Mouse (Mus musculus): Measurements from ENCODE around the gene Kmt2b. TPM values are rescaled to one million over a fixed set of nuclear protein-coding genes. Genes with fewer than 3 reads are reported as not detected.

Gene Kmt2b
- total and polyA plus RNA-seq, 2 experiments from 2014 or later: 5.2 to 31.2 TPM

- H3K27me3 ChIP-seq (ENCODE audit: insufficient read depth, low read length): no peaks in the 10 kb centered on the region
- H3K4me2 ChIP-seq (ENCODE audit: low read depth): peak overlapping the region; percentile 38; the same call in 1 of the 2 replicates
- H3K4me3 ChIP-seq (ENCODE audit: low read depth, low read length): no peak overlapping the region
- no peaks in the 10 kb centered on the region for H3K36me3 ChIP-seq (ENCODE audit: insufficient read depth)
- peaks cover 8% of the 10 kb centered on the region; the same call in 1 of the 2 replicates for H3K4me1 ChIP-seq (ENCODE audit: insufficient read depth)
- H3K9ac ChIP-seq: no peak overlapping the region
- WGBS: 65% methylated on average over 7 of the region's 7 CpGs
- ATAC-seq: no peak; the same call in 1 of the 2 replicates
- no peaks in the 10 kb centered on the region for H3K9me3 ChIP-seq (ENCODE audit: low read length)
- no peak overlapping the region for H3K27ac ChIP-seq (ENCODE audit: low read depth, low read length)
- TF ChIP-seq CTCF (IDR thresholded peaks at IDR 0.05; ENCODE audit: low read depth): no peak
- DNase-seq: no peak
These were observed 12.1 kb upstream of the Kmt2b start for GRCm38 (mm10) chr7:30600651-30601050.

- H3K36me3 ChIP-seq (ENCODE audit: insufficient read depth): no peaks in the 10 kb centered on the region
- peak overlapping the region; percentile 38 for H3K4me2 ChIP-seq (ENCODE audit: low read depth)
- no peak overlapping the region for H3K27ac ChIP-seq (ENCODE audit: low read depth, low read length)
- TF ChIP-seq CTCF (IDR thresholded peaks at IDR 0.05; ENCODE audit: low read depth): no peak
- H3K27me3 ChIP-seq (ENCODE audit: insufficient read depth, low read length): no peaks in the 10 kb centered on the region
- 0 out of 2 replicates have a peak overlapping the region, but pooled peaks have one; percentile 11 for H3K4me3 ChIP-seq (ENCODE audit: low read depth, low read length)
- DNase-seq (peak; percentile 95), ATAC-seq (peak; percentile 99)
- 3% methylated on average over 16 of the region's 16 CpGs for WGBS
- no peaks in the 10 kb centered on the region for H3K9me3 ChIP-seq (ENCODE audit: low read length)
- no peak overlapping the region for H3K9ac ChIP-seq
- H3K4me1 ChIP-seq (ENCODE audit: insufficient read depth): peaks cover 8% of the 10 kb centered on the region; the same call in 1 of the 2 replicates
These were observed 11.4 kb upstream of the Kmt2b start for GRCm38 (mm10) chr7:30599933-30600353.

- H3K4me3 ChIP-seq (ENCODE audit: low read depth, low read length): 0 out of 2 replicates have a peak within 1 kb of the TSS, but pooled peaks have one; percentile 11
- no peak for ATAC-seq
- peaks cover 8% of the 10 kb centered on the region; the same call in 1 of the 2 replicates for H3K4me1 ChIP-seq (ENCODE audit: insufficient read depth)
- H3K9ac ChIP-seq: no peak within 1 kb of the TSS
- H3K4me2 ChIP-seq (ENCODE audit: low read depth): peak within 1 kb of the TSS; percentile 38
- no peak within 1 kb of the TSS for H3K27ac ChIP-seq (ENCODE audit: low read depth, low read length)
- no peaks in the 10 kb centered on the region for H3K9me3 ChIP-seq (ENCODE audit: low read length)
- no peaks in the 10 kb centered on the region for H3K36me3 ChIP-seq (ENCODE audit: insufficient read depth)
- WGBS: 95% methylated on average over 12 of the region's 12 CpGs
- TF ChIP-seq CTCF (IDR thresholded peaks at IDR 0.05; ENCODE audit: low read depth): no peak
- H3K27me3 ChIP-seq (ENCODE audit: insufficient read depth, low read length): no peaks in the 10 kb centered on the region
- no peak for DNase-seq
These were observed 10.3 kb upstream of the Kmt2b start, which contains the start of gene Zbtb32 for GRCm38 (mm10) chr7:30598786-30599185. Zbtb32 (minus strand) TSS chr7:30598909.

GRCm38 (mm10) chr7:30596811-30597210 lies 8.3 kb upstream of the Kmt2b start:
- 41% methylated on average over 5 of the region's 5 CpGs for WGBS
- H3K9ac ChIP-seq: no peak overlapping the region
- TF ChIP-seq CTCF (IDR thresholded peaks at IDR 0.05; ENCODE audit: low read depth): no peak
- DNase-seq: no peak
- H3K4me1 ChIP-seq (ENCODE audit: insufficient read depth): peaks cover 8% of the 10 kb centered on the region; the same call in 1 of the 2 replicates
- no peak overlapping the region for H3K4me2 ChIP-seq (ENCODE audit: low read depth)
- no peak for ATAC-seq
- no peak overlapping the region for H3K27ac ChIP-seq (ENCODE audit: low read depth, low read length)
- no peak overlapping the region for H3K4me3 ChIP-seq (ENCODE audit: low read depth, low read length)
- H3K36me3 ChIP-seq (ENCODE audit: insufficient read depth): no peaks in the 10 kb centered on the region
- H3K27me3 ChIP-seq (ENCODE audit: insufficient read depth, low read length): no peaks in the 10 kb centered on the region
- no peaks in the 10 kb centered on the region for H3K9me3 ChIP-seq (ENCODE audit: low read length)

GRCm38 (mm10) chr7:30596093-30596492 lies 7.6 kb upstream of the Kmt2b start:
- DNase-seq: no peak
- H3K9ac ChIP-seq: no peak overlapping the region
- ATAC-seq: no peak
- 81% methylated on average over 5 of the region's 5 CpGs for WGBS
- H3K4me2 ChIP-seq (ENCODE audit: low read depth): no peak overlapping the region
- no peak overlapping the region for H3K27ac ChIP-seq (ENCODE audit: low read depth, low read length)
- no peaks in the 10 kb centered on the region for H3K27me3 ChIP-seq (ENCODE audit: insufficient read depth, low read length)
- no peaks in the 10 kb centered on the region for H3K9me3 ChIP-seq (ENCODE audit: low read length)
- TF ChIP-seq CTCF (IDR thresholded peaks at IDR 0.05; ENCODE audit: low read depth): no peak
- no peak overlapping the region for H3K4me3 ChIP-seq (ENCODE audit: low read depth, low read length)
- H3K4me1 ChIP-seq (ENCODE audit: insufficient read depth): peaks cover 8% of the 10 kb centered on the region; the same call in 1 of the 2 replicates
- H3K36me3 ChIP-seq (ENCODE audit: insufficient read depth): no peaks in the 10 kb centered on the region

GRCm38 (mm10) chr7:30594510-30595024 lies 6.0 kb upstream of the Kmt2b start:
- H3K9me3 ChIP-seq (ENCODE audit: low read length): no peaks in the 10 kb centered on the region
- H3K4me1 ChIP-seq (ENCODE audit: insufficient read depth): peaks cover 1% of the 10 kb centered on the region; the same call in 1 of the 2 replicates
- H3K9ac ChIP-seq: no peak overlapping the region
- H3K4me2 ChIP-seq (ENCODE audit: low read depth): no peak overlapping the region
- DNase-seq: no peak
- no peak for TF ChIP-seq CTCF (IDR thresholded peaks at IDR 0.05; ENCODE audit: low read depth)
- 71% methylated on average over 4 of the region's 4 CpGs for WGBS
- no peaks in the 10 kb centered on the region for H3K36me3 ChIP-seq (ENCODE audit: insufficient read depth)
- no peak overlapping the region for H3K27ac ChIP-seq (ENCODE audit: low read depth, low read length)
- H3K4me3 ChIP-seq (ENCODE audit: low read depth, low read length): no peak overlapping the region
- ATAC-seq: no peak
- H3K27me3 ChIP-seq (ENCODE audit: insufficient read depth, low read length): no peaks in the 10 kb centered on the region

GRCm38 (mm10) chr7:30593579-30594509 lies 5.3 kb upstream of the Kmt2b start:
- Histone ChIP-seq H3K27me3 (ENCODE audit: insufficient read depth, low read length) (no peaks in the 10 kb centered on the region), H3K27ac (ENCODE audit: low read depth, low read length) (no peak overlapping the region), H3K4me3 (ENCODE audit: low read depth, low read length) (no peak overlapping the region), H3K4me2 (ENCODE audit: low read depth) (no peak overlapping the region), H3K4me1 (ENCODE audit: insufficient read depth) (no peaks in the 10 kb centered on the region), H3K9me3 (ENCODE audit: low read length) (no peaks in the 10 kb centered on the region), H3K36me3 (ENCODE audit: insufficient read depth) (no peaks in the 10 kb centered on the region), H3K9ac (no peak overlapping the region)
- WGBS: 70% methylated on average over 10 of the region's 10 CpGs
- ATAC-seq: no peak
- DNase-seq: no peak
- no peak for TF ChIP-seq CTCF (IDR thresholded peaks at IDR 0.05; ENCODE audit: low read depth)
